Mouse (Mus musculus) spleen, adult 2 months (tissue): Measurements from ENCODE around the gene Appl2.

Experiments
- CTCF ChIP-seq: fragments of 200-500 bp; IDR thresholded peaks from 2 replicates; pipeline ENCODE4 v1.5.1; 2011; ENCODE audit warnings: mild to moderate bottlenecking, inconsistent platforms; ENCODE audit not compliant: insufficient read depth, insufficient read length, insufficient replicate concordance; ENCODE audit errors: extremely low read depth
- POLR2A ChIP-seq: fragments of 200-500 bp; IDR thresholded peaks from 2 replicates; pipeline ENCODE4 v1.6.1; 2011; ENCODE audit warnings: low read depth, low read length, inconsistent platforms

- TF ChIP-seq CTCF, result no peak
- TF ChIP-seq POLR2A, result no peak
These were observed 85.5 kb downstream of the Appl2 start for GRCm38 (mm10) chr10:83563005-83563404.
